Mouse (Mus musculus) heart, adult 2 months (tissue): ENCODE data around the gene Gtf3c2. TPM values are rescaled to one million over a fixed set of nuclear protein-coding genes. Genes with fewer than 3 reads are reported as not detected.

Experiments
- DNase-seq, 2 experiments: peaks; one replicate each; pipeline ENCODE4 v3.0.0; 2021
- H3K27ac ChIP-seq: fragments of 200-600 bp; 2 replicates; pipeline ENCODE4 v1.8.1; 2022
- H3K27me3 ChIP-seq: fragments of 200-500 bp; 2 replicates; pipeline ENCODE4 v1.6.1; 2012; ENCODE audit warnings: mild to moderate bottlenecking, low read length, inconsistent platforms, mixed read lengths; ENCODE audit not compliant: control insufficient read depth, insufficient read depth
- H3K36me3 ChIP-seq: fragments of 200-500 bp; 2 replicates; pipeline ENCODE4 v1.6.1; 2012; ENCODE audit warnings: low read length, inconsistent platforms; ENCODE audit not compliant: control insufficient read depth, insufficient read depth
- H3K4me1 ChIP-seq: fragments of 200-500 bp; 2 replicates; pipeline ENCODE4 v1.6.1; 2011; ENCODE audit warnings: low read length; ENCODE audit not compliant: control insufficient read depth, insufficient read depth
- H3K4me3 ChIP-seq: fragments of 200-600 bp; 2 replicates; pipeline ENCODE4 v1.8.1; 2022
- H3K79me2 ChIP-seq: fragments of 200-500 bp; replicated peaks from 2 replicates; pipeline ENCODE4 v1.6.1; 2012; ENCODE audit warnings: mild to moderate bottlenecking, inconsistent platforms, low read length, moderate library complexity, mixed read lengths; ENCODE audit not compliant: control insufficient read depth, insufficient read depth
- H3K9ac ChIP-seq: fragments of 200-500 bp; 2 replicates; pipeline ENCODE4 v1.6.1; 2012; ENCODE audit warnings: low read depth, mild to moderate bottlenecking, control low read depth, inconsistent platforms, low read length, mixed read lengths
- CTCF ChIP-seq: fragments of 200-600 bp; IDR thresholded peaks from 2 replicates; pipeline ENCODE4 v1.8.1; 2022; ENCODE audit warnings: antibody characterized with exemption, mild to moderate bottlenecking, moderate library complexity
- EP300 ChIP-seq: fragments of 200-500 bp; IDR thresholded peaks from 2 replicates; pipeline ENCODE4 v1.6.1; 2011; ENCODE audit warnings: low read depth, low read length, control low read depth; ENCODE audit not compliant: insufficient read depth
- POLR2A ChIP-seq: fragments of 200-500 bp; IDR thresholded peaks from 2 replicates; pipeline ENCODE4 v1.6.1; 2011; ENCODE audit warnings: mild to moderate bottlenecking, low read depth, low read length, control low read depth; ENCODE audit not compliant: insufficient read depth
- WGBS: fragments of 180-500 bp; shearing (Covaris S2); methylation state at CpG from one replicate; pipeline ENCODE4 v1.1.7; 2018; 5-methylcytosine and 5-hydroxymethylcytosine counted together
- intact Hi-C: fragments of 180-260 bp; cut with DNase I; formaldehyde crosslinking; loops from one replicate; pipeline ENCODE4 v1.15.1; 2025
- polyA plus RNA-seq: library from polyadenylated mRNA; depleted of rRNA; stranded (reverse); fragments of >200 nt; gene quantifications from 2 replicates; pipeline ENCODE4 v1.2.3, GENCODE M21; 2012
- total RNA-seq, 2 experiments: library from RNA; stranded (reverse); gene quantifications; 2 replicates each; pipeline ENCODE4 v1.2.3; 2021

Gtf3c2 gene
- total and polyA plus RNA-seq, 3 experiments = 27.4 to 34.8 (median 32.3) TPM

- intact Hi-C loops = no loop called here
- Histone ChIP-seq H3K27me3 (peaks cover 10% of the 10 kb centered on the region), H3K27ac (no peak overlapping the region; the same call in 1 of the 2 replicates), H3K9ac (no peak overlapping the region), H3K79me2 (no peaks in the 10 kb centered on the region), H3K4me1 (peaks cover 4% of the 10 kb centered on the region; the same call in 1 of the 2 replicates), H3K36me3 (no peaks in the 10 kb centered on the region), H3K4me3 (no peak overlapping the region)
- no peak for DNase-seq
- WGBS = 10% methylated on average over 9 of the region's 9 CpGs
- TF ChIP-seq CTCF (no peak), POLR2A (no peak), EP300 (no peak)
Observed at GRCm38 (mm10) chr5:31138968-31139425, 40.9 kb downstream of the Gtf3c2 start.

DNA sequence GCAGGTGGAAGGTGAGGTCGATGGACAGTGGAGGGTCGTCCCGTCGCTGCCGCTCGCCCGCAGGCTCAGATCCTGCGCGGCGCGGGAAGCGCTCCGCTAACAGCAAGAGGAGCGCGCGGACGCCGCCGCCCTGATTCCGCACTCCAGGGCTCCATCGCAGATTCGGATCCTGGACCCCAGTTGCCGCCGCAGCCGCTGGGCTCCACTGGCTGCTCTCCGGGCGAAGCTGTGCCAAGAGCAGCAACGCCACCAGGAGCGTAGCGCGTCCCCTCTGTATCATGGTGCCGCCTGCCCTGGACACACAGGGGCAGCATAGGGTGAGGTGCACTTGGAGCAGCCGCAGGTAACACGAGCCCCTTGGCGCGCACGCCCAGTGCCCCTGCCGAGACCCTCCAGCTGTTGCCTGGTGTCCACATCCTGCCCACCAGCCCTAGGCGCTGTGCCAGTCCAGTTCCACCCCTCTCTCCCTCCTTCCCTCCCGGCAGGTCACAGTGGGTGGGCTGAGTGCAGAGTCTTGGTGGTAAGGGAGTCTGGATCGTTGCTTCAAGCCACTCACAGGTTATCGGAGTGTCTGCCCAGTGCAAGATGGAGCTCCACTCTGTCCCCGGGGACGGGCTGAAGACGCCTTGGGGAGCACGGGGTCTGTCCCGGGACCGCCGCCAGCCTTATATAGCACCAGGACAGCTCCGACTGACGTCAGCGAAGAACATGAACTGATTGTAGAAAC lies 41.5 kb downstream of the Gtf3c2 start, which contains the start of gene Ucn:
Ucn (minus strand) TSS at position 589 of the 727 bp plus-strand sequence.
- no peak within 1 kb of the TSS for H3K4me3 ChIP-seq
- peaks cover 10% of the 10 kb centered on the region for H3K27me3 ChIP-seq
- intact Hi-C loops = no loop called here
- no peak for DNase-seq
- no peaks in the 10 kb centered on the region for H3K79me2 ChIP-seq
- no peaks in the 10 kb centered on the region for H3K36me3 ChIP-seq
- no peak within 1 kb of the TSS; the same call in 1 of the 2 replicates for H3K27ac ChIP-seq
- TF ChIP-seq POLR2A (no peak), CTCF (no peak), EP300 (no peak)
- peaks cover 4% of the 10 kb centered on the region; the same call in 1 of the 2 replicates for H3K4me1 ChIP-seq
- WGBS = 3% methylated on average over 52 of the region's 52 CpGs
- no peak within 1 kb of the TSS for H3K9ac ChIP-seq

GRCm38 (mm10) chr5:31137658-31138057 lies 42.3 kb downstream of the Gtf3c2 start:
- no peak for DNase-seq
- no peak for TF ChIP-seq POLR2A
- Histone ChIP-seq H3K9ac (no peak overlapping the region), H3K36me3 (no peaks in the 10 kb centered on the region), H3K4me3 (no peak overlapping the region), H3K27ac (no peak overlapping the region), H3K4me1 (peaks cover 4% of the 10 kb centered on the region; the same call in 1 of the 2 replicates), H3K79me2 (no peaks in the 10 kb centered on the region), H3K27me3 (peaks cover 10% of the 10 kb centered on the region)
- intact Hi-C loops = no loop called here
- 10% methylated on average over 13 of the region's 13 CpGs for WGBS

DNA sequence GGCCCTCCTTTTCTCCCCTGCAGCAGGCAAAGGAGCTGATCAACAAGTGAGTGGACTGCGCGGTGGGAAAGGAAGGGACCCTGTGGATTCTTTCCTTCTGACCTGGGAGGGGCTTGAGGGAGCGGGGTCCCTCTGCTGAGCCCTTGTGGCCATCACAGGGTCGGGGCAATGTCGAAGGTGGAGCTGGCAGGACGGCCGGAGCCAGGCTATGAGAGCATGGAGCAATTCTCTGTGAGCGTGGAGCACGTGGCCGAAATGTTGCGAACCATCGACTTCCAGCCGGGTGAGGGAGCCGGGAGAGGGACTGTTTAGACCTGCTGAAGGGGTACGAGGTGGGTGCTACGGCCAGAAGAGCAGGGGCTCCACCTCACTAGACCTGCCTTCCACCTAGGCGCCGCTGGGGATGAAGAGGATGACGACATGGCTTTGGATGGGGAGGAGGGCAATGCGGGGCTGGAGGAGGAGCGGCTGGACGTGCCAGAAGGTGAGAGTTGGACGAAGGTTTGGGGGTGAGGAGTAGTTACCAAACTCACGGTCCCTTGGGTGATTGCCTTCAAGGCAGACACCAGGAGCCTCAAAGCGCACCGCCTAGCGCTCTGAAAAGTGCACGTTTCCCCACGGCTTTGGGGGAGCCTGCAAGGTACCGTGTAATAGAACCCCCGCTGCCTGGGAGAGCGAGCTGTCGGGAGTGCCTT lies 43.1 kb downstream of the Gtf3c2 start:
- Histone ChIP-seq H3K4me3 (no peak overlapping the region), H3K27me3 (peaks cover 10% of the 10 kb centered on the region), H3K79me2 (no peaks in the 10 kb centered on the region), H3K36me3 (no peaks in the 10 kb centered on the region), H3K27ac (no peak overlapping the region), H3K9ac (no peak overlapping the region), H3K4me1 (peaks cover 4% of the 10 kb centered on the region; the same call in 1 of the 2 replicates)
- TF ChIP-seq POLR2A (no peak), CTCF (no peak), EP300 (no peak)
- intact Hi-C loops = no loop called here
- DNase-seq = no peak
- 16% methylated on average over 33 of the region's 33 CpGs for WGBS

- 40% methylated on average over 5 of the region's 5 CpGs for WGBS
- TF ChIP-seq CTCF = peak; percentile 25; the same call in 1 of the 2 replicates
- TF ChIP-seq EP300 = no peak
- no peak for TF ChIP-seq POLR2A
- intact Hi-C loops = no loop called here
Observed at GRCm38 (mm10) chr5:31126050-31126449, 53.9 kb downstream of the Gtf3c2 start.

More at GRCm38 (mm10) chr5:31126050-31126449, 53.9 kb downstream of the Gtf3c2 start:
- H3K9ac ChIP-seq = no peak overlapping the region
- 0 out of 2 replicates have a peak, but pooled peaks cover 2% of the 10 kb centered on the region for H3K79me2 ChIP-seq
- no peaks in the 10 kb centered on the region for H3K4me1 ChIP-seq
- no peak overlapping the region for H3K27ac ChIP-seq
- H3K27me3 ChIP-seq = no peaks in the 10 kb centered on the region
- H3K36me3 ChIP-seq = no peaks in the 10 kb centered on the region; the same call in 1 of the 2 replicates
- DNase-seq = no peak
- no peak overlapping the region for H3K4me3 ChIP-seq
